Mouse (Mus musculus): ENCODE measurements around the gene Minos1.

The Minos1 gene

DNA sequence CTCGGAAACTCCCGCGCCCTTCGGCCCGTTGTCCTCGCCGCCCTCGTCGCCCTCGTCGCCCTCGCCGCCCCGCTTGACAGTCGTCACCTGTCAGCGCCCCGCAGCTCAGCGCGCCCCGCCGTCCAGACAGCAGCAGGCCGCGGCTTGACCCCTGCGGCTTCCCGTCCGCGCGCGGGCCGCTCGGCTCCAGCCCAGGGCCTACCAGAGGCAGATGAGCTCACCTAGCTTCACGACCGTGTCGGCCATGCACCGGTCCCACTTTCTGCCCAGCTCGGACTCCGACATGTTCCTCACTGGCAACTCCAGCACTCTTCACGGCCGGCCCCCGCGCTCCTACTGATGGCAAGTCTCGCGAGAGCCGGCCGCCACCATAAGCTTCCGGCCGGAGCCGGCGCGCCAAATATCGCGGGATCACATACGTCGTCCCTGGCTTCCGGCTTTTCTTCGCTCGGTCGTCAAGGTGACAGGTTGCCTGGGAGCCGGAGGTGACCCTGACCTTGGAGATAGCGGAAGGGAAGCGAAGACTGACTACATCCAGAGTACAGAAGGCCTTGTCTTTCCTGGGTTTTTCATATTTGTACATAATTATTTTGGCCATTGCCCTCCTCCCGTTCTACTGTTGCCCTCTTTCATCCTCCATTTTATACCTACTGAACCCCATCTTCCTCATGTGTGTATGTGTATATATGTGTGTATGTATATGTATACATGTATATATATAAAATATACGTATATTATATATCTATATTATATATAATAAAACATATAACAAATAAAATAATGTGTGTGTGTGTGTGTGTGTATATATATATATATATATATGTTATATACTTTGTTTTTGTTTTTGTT, at the start of gene Minos1:
Gene Minos1, minus strand, starts transcription at position 413 of the 849 bp plus-strand sequence.
- DNase-seq (ENCODE audit: low read depth, low spot score), result peak; percentile 97

- DNase-seq (ENCODE audit: low read depth, low spot score), result no peak
These were observed 49.1 kb upstream of the Minos1 start for GRCm38 (mm10) chr4:139179731-139180625.

DNA sequence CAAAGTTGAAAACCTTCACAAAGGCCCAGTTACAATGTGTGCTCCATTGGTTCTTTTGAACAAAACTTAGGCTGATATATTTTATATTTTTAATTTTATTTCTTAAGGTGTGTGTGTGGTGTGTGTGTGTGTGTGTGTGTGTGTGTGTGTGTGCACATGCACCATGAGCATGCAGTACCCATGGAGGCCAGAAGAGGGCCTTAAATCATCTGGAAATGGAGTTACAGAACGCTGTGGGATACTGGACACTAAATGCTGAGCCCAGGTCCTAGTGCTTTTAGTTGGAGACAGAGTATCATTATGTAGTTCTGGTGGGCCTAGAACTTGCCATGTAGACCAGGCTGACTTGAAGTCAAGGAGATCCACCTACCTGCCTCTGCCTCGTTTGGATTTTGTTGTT, 48.3 kb upstream of the Minos1 start:
- DNase-seq (ENCODE audit: low read depth, low spot score), result no peak

DNA sequence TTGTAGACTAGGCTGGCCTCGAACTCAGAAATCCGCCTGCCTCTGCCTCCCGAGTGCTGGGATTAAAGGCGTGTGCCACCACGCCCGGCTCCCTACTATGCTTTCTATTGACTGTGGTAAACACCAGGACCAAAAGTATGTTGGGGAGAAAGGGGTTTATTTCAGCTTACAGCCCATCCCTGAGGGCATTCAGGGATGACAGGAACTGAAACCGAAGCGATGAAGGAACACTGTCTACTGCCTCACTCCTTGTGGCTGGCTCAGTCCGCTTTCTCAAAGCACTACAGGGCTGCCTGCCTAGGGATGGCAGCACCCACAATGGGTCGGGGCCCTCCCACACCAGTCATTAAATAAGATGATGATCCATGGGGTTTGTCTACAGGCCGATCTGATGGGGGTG, 47.5 kb upstream of the Minos1 start:
- DNase-seq (ENCODE audit: low read depth, low spot score), result no peak

- no peak for DNase-seq (ENCODE audit: low read depth, low spot score)
These were observed 47.0 kb upstream of the Minos1 start for GRCm38 (mm10) chr4:139177921-139178320.

- no peak for DNase-seq (ENCODE audit: low read depth, low spot score)
These were observed 45.1 kb upstream of the Minos1 start for GRCm38 (mm10) chr4:139176023-139176422.

- DNase-seq (ENCODE audit: low read depth, low spot score), result no peak
These were observed 44.4 kb upstream of the Minos1 start for GRCm38 (mm10) chr4:139175061-139175971.

GRCm38 (mm10) chr4:139169748-139170279, 38.9 kb upstream of the Minos1 start:
- no peak for DNase-seq (ENCODE audit: low read depth, low spot score)

- DNase-seq (ENCODE audit: low read depth, low spot score), result no peak
These were observed 38.3 kb upstream of the Minos1 start for GRCm38 (mm10) chr4:139168985-139169747.

DNA sequence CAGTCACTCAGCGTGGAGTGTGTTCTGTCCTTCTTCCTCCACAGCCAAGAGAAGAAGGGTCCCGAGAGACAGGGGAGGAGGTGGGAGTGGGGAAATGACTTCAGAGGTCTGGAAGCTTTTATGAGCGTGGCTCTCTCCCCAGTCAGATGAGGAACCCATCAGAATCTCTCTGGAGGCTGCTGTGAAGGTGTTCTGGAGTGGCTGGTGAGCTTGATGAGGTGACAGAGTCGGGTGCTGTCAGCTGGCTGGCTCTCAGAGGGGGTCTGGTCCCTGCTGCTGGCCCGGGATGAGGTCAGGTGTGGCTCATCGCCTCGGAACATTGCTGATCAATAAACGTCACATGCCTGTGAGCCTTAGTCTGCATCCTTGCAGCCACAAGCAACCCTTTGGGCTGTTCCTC, 36.2 kb upstream of the Minos1 start:
- no peak for DNase-seq (ENCODE audit: low read depth, low spot score)

GRCm38 (mm10) chr4:139166244-139166643, 35.3 kb upstream of the Minos1 start:
- DNase-seq (ENCODE audit: low read depth, low spot score), result no peak

- no peak for DNase-seq (ENCODE audit: low read depth, low spot score)
These were observed 34.3 kb upstream of the Minos1 start for GRCm38 (mm10) chr4:139165259-139165658.

DNA sequence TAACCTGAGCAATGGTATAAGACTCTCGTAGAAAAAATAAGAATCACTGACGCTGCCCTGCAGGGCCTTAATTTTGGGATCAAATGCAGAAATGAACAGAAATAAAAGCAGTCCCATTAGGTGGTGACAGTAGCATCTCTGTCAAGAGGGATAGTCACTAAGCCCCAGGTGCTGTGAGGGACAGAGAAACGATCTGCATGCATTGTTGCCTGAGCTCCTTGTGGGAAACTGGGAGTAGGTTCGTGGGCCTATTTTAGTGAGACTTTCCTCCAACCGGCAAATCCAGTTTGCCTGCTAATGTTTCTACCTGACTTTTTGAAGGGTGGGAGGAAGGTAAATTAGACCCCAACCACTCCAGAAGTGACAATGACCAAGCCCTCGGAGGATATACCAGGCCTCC, 33.2 kb upstream of the Minos1 start:
- no peak for DNase-seq (ENCODE audit: low read depth, low spot score)

DNA sequence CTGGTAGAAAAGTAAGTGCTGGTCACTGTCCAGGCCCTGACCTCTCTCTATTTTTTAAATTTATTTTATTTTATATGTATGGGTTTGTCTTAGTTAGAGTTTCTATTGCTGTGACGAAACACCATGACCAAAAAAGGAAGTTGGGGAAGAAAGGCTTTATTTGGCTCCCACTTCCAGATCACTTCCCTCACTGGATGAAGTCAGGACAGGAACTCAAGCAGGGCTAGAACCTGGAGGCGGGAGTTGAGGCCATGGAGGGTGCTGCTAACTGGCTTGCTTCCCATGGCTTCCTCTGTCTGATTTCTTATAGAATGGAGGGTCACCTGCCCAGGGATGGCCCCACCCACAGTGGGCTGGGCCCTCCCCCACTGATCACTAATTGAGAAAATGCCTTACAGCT, 30.2 kb upstream of the Minos1 start:
- no peak for DNase-seq (ENCODE audit: low read depth, low spot score)

GRCm38 (mm10) chr4:139158350-139158749, 27.4 kb upstream of the Minos1 start:
- no peak for DNase-seq (ENCODE audit: low read depth, low spot score)

DNA sequence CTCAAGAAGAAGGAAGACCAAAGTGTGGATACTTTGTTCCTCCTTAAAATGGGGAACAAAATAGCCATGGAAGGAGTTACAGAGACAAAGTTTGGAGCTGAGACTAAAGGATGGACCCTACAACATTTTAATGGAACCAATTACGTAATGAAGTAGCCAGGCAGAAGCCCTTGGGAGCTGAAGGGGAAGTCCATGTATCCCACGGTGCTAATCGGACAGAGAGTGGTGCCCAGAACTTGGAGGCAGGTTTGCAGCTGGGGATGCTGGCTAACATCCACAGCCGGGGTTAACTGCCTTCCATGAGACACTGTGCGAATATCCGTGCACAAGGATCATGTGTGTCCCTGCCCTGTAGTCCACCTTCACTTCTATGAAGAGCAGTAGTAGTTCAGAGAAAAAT, 25.6 kb upstream of the Minos1 start:
- DNase-seq (ENCODE audit: low read depth, low spot score), result no peak

GRCm38 (mm10) chr4:139154576-139155307, 23.8 kb upstream of the Minos1 start:
- no peak for DNase-seq (ENCODE audit: low read depth, low spot score)

GRCm38 (mm10) chr4:139151370-139151769, 20.5 kb upstream of the Minos1 start:
- DNase-seq (ENCODE audit: low read depth, low spot score), result no peak

DNA sequence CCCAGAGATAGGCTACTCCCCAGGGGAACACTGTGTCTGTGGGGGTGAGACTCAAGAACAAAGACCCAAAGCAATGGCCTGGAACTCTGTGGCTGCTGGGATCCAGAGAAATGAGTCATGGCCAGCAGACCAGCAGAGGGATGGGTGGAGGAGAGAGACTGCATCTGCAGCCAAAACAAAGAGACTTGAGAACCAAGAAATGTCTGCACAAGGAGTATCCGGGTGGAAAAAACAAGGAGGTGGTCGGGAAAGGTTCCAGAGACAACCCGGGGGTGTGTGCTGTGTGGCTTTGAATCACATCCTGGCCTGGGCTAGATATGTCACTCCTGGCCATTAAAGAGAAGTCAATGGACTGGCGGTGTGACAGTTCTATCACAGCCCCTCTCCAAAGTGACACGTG, 15.8 kb upstream of the Minos1 start:
- DNase-seq (ENCODE audit: low read depth, low spot score), result no peak

DNA sequence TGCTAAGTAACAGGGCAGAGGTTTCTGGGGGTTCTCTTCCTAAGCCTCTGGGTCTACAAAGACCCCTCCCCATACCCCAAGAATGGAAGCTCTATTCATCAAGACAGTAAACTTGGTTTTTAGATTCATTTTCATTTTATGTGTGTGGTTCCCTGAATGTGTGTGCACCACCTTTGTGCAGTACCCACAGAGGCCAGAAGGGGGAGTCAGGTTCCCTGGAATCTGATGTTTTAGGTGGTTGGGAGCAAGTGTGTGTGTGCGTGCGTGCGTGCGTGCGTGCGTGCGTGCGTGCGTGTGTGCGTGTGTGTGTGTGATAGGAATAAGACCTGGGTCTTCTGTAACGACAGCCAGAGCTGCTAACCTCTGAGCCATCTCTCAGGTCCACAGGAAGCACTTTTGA, 14.2 kb upstream of the Minos1 start:
- DNase-seq (ENCODE audit: low read depth, low spot score), result no peak

Data from retina, postnatal 7 days (tissue).